Mouse (Mus musculus) c-Kit-negative CD71-positive TER-119-positive erythroid progenitor cells, embryonic 14.5 days (primary cell): ENCODE data around the gene Tox2.

Experiments used
- DNase-seq: peaks from one replicate; pipeline ENCODE4 v3.0.0-alpha.2; 2013; ENCODE audit warnings: low read depth, low spot score

Tox2 gene

DNA sequence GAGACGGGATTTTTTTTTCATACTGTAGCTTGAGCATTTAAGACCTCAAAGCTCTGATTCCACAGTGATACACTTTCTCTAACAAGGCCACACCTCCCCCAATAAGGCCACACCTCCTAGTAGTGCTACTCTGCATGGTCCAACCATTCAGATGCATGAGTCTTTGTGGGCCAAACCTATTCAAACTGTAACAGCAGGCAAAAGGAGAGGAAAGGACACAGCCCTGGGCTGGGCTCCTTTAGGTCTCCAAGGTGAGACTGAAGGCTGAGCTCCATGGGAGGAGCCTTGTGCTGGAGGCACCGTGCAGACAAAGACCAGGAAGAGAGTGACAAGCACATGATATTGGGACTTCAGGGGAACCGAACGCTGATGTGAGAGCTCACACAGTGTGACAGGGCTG, 114.4 kb downstream of the Tox2 start:
- no peak for DNase-seq

DNA sequence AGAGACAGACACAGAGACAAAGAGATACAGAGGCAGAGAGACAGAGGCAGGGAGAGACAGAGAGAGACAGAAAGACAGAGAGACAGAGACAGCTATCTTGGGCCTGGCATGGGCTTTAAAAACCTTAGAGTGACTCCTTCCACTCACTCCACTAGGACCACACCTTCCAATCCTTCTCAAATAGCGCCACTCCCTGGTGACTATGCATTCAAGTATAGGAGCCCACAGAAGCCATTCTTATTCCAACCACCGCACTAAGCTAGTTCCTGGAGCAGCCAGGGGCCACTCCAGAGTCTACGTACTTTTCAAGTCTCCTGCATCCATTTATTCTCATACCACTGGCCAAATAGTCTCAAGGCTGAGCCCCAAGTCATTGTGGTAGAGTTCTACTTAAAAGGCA, 115.9 kb downstream of the Tox2 start:
- no peak for DNase-seq

GRCm38 (mm10) chr2:163323163-163323562, 120.2 kb downstream of the Tox2 start:
- no peak for DNase-seq

- no peak for DNase-seq
Measured at GRCm38 (mm10) chr2:163330742-163331141, 127.8 kb downstream of the Tox2 start.

DNA sequence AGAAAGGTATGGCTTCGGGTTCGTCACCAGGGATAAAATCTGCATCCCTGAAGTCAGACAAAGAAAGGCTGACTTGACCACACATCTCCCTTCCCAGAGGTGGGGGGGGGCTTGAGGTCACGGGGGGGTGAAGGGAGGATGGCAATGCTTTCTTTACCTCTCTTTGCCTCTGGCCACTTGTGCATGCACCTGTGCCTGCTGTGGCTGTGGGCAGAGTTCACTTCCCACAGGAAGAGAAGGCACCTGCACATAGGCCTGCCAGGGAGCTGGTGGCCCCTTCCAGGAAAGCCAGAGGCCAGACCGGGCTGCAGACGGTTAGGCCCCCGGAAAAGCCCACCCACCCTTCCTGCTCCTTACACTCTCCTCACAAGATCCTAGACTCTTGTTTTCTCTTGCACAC, 128.5 kb downstream of the Tox2 start:
- DNase-seq, result no peak

DNA sequence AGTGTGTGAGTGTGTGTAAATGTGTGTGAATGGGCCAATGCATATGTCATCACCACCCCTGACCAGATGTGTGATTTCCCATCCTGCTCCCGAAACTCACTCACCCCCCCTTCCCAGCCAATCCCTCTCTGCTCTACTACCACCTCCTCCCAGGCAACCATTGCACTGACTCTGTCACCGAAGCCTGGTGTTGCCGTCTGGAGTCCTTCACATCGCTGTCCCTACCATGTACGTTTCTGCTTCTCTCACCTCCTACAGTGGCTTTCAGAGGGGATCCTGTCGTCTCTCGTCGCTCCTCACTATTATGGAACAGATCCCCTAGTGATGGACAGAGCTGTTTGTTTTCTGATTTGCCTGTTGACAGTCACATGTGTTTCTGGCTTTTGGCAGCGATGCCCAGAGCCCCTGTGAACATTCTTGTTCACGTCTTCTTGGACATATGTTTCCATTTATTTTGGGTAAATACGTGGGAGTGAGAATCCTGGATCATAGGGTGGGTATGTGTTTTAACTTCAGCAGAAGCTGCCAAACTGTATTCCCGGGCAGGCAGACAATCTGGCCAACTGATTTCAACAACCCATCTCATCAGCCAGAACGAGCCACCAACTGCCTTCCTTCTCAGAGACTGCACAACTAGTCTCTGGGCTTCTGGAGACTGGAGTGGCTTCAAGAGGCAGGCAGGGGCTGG, 129.6 kb downstream of the Tox2 start:
- no peak for DNase-seq

- peak; percentile 47 for DNase-seq
Measured at GRCm38 (mm10) chr2:163340263-163340662, 137.3 kb downstream of the Tox2 start.

DNA sequence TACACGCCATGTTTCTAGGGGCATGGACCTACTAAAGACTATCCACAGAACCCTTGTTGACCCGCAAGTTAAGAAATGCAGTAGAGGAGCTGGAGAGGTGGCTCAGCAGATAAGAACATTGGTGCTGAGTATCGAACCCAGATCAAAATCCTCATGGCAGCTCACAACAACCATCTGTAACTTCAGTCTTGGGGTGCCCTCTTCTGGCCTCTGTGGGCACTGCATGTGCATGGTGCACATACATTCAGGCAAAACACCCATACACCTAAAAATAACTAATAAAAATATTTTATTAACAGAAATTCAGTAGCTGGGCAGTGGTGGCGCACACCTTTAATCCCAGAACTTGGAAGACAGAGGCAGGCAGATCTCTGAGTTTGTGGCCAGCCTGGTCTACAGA, 140.7 kb downstream of the Tox2 start:
- DNase-seq, result no peak

GRCm38 (mm10) chr2:163344976-163345660, 142.2 kb downstream of the Tox2 start:
- DNase-seq, result no peak

DNA sequence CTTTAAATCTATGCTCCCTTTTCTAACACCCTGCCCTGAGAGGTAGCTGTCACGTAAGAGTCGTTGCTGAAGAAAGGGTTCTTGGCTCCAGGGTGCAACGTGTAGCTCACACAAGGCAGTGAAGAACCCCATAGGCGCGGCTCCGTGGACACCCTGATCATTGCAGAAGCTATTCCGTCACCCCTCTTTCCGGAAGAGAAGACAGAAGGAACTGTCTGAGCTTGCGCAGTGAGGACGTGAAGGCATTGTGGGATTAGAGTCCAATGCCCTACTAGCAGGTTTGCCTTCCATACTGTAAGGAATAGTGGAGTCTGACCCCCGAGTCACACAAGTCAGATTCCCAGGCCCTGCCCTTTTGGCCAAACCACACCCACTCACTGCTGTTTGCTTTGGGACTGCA, 143.6 kb downstream of the Tox2 start:
- no peak for DNase-seq

DNA sequence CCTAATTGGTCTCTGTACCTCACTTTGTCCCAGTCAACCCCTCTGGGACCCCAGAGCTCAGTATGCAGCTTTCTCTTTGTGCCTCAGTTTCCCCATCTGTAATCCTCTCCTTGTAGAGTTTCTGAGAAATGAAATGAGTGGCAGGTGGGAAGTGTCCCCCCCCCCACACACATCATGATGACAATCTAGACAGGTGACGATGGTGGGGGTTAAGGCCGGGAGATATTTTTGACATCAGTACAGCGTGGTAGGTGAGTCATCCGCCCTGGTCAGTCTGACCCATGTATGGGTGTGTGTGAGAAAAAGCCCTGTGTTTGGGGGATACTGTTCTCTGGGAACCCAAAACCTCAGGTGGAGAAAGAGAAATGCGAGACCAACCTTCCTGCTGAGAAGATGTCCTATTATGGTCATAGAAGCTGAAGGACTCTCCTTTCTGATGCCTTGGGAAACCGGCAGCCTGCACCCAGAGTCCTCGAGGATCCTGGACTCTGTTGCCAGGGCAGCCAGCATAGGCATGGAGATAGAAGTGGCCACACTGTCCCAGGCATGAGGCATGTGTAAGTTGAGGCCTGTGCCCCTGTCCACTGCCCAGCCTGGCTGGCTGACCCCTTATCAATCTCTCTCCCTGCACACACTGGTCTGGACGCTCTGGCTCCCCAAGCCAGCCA, 144.7 kb downstream of the Tox2 start:
- DNase-seq, result no peak

GRCm38 (mm10) chr2:163348677-163349076, 145.8 kb downstream of the Tox2 start:
- DNase-seq, result no peak

GRCm38 (mm10) chr2:163349411-163349810, 146.5 kb downstream of the Tox2 start:
- DNase-seq, result no peak

- no peak for DNase-seq
Measured at GRCm38 (mm10) chr2:163350443-163350842, 147.5 kb downstream of the Tox2 start.

DNA sequence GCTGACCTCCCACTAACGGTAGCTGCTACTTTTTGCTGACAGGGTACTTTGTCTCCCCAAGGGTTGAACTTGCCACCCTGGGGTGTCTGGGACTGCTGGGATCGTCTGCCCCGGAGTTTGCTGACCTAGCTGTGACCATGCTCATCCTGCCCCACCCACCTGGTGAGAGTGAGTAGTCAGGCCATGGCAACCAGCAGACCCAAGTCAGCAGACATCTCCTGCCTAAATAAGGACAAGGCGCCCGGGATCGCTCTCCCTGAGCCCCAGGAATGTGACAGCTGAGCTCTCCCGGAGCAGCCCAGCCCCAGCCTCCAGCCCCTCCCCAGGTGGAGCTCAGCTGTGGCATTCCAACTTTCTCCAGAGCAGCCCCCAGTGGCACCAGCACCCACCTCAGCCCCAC, 150.8 kb downstream of the Tox2 start:
- DNase-seq, result no peak

- no peak for DNase-seq
Measured at GRCm38 (mm10) chr2:163355666-163356065, 152.7 kb downstream of the Tox2 start.

DNA sequence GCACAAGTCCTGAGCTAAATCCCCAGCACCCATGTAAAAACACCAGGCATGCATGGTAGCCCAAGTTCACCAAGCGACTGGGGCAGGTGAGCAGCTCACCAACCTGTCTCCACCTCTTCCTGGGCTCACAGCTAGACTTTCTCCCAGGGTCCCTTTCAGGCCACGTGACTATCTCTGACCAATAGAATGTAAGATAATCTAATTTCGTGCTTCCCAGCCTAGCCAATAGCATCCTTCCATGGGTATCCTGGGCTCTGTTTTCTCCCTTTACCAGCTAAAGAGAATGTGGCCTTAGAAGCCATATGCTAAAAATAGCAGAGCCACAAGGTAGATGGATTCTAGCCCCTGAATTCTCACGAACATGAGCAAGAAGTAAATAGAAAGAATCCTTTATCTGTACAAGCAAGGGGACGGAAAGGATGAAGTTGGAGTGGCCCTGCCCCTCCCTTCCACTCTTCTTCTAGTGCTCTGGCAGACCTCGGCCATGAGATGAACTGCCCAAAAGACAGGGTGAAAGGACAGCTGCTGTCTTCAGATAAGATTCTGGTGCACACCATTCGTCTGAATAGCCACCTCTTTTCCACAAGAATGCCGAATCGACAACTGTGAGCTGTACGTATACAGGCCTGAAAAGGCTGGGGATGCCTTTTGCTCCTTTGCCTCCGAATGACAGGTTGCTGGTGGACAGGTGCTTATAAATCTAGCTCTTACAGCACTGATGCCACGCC, 153.4 kb downstream of the Tox2 start:
- DNase-seq, result peak; percentile 80

GRCm38 (mm10) chr2:163358662-163359061, 155.7 kb downstream of the Tox2 start:
- DNase-seq, result no peak

GRCm38 (mm10) chr2:163359253-163359652, 156.3 kb downstream of the Tox2 start:
- DNase-seq, result no peak

DNA sequence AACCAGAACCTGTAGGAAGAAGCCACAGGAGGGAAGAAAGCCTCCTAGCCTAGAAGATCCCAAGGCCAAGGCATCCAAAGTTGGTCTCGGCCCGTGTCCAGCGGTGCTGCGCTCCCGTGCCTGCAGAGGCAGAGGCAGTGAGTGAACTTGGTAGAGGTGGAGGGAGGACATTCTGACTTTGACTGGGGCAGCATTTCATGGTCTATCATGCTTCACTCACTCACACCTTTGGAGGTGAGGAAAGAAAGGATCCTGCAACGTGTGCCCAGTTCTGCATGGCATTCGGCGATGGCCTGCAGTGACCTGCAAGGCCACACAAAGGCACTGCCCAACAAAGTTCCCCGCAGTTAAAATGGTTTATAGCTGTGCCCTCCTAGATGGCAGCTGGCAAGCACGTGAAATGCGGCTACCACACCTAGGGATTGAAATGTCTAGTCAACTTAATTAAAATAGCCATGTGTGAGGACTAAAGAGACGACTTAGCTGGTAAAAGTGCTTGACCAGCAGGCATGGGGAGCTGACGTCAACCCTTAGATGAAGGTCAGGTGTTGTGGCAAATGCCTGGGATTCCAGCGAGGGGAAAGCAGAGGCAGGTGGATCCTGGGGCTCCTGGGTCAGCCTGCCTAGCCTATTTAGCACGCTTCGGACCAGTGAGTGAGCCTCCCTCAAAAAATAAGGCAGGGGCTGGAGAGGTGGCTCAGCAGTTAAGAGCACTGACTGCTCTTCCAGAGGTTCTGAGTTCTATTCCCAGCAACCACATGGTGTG, 158.1 kb downstream of the Tox2 start:
- no peak for DNase-seq
